Mouse (Mus musculus) skeletal muscle tissue, adult 2 months (tissue): ENCODE measurements around the gene 9930111J21Rik1.
"Not testable (repeated sequence)": the region's sequence is repeated elsewhere in the genome, so short reads cannot be mapped to it uniquely, and the experiment has no call there.

ENCODE experiments used
- DNase-seq: peaks from one replicate; pipeline ENCODE4 v3.0.0-alpha.2; 2012; ENCODE audit warnings: low read depth, low spot score

9930111J21Rik1 gene

GRCm38 (mm10) chr11:48918380-48918779, 60.8 kb downstream of the 9930111J21Rik1 start:
- no peak for DNase-seq

DNA sequence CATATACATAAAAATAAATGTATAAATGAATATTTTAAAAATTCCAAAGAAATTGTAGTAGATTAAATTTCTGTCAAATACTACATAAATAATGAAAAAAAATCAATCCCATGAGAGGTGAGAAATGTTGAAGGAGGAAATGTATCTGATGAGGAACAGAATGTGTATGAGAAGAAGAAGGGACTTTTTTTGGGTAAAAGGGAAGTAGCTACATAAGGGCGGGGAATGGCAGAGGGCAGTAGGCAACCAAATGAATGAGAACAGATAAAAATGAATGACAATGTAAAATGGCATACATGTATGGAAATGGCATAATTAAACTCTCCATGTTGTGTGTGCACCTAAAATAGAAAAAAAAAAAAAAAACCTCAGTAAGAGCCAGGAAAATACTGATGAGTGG, 65.6 kb downstream of the 9930111J21Rik1 start:
- no peak for DNase-seq

DNA sequence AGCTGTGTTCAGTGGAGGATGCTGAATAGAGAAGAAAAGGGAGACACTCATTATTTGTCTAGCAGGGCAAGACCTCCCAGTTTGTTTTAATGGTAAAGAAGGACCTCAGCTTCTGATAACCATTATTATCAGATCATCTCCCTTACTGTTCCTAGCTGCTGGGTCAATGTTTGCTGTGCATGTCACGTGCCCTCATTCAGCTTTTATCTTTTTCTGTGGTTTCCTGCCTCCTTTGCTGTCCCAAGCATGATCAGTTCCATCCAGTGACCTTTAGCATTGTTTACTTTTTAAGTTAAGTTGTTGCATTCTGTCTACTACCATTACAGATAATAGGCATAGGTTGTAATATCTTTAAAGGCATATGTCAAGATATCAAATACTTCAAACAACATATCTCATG, 70.7 kb downstream of the 9930111J21Rik1 start:
- no peak for DNase-seq

DNA sequence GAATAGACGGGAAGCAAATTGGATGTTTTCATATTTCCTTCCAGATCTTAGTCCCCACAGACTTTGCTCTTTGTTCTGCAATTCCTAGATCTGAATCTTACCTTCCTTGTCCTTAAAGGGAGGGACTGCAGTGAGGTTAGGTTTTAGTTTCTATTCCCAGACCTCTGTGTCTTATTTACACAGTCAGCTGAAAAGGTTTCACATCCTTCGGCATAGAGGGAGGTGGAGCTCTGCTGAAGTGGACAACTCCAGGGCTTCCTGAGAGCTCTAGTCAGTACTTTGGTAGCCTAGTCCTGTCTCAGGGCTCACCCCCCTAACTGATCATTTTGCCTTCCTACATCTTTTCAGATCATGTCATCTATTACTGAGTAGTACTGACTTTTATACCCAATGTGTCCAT, 77.2 kb downstream of the 9930111J21Rik1 start, which contains the start of gene Gm5431:
Gene Gm5431, minus strand, starts transcription at position 194 of the 400 bp plus-strand sequence.
- peak; percentile 14 for DNase-seq

GRCm38 (mm10) chr11:48901567-48901930, 77.6 kb downstream of the 9930111J21Rik1 start:
- not testable (repeated sequence) for DNase-seq

GRCm38 (mm10) chr11:48900654-48901566, 78.3 kb downstream of the 9930111J21Rik1 start:
- peak; percentile 12 for DNase-seq

GRCm38 (mm10) chr11:48898812-48899431, 80.3 kb downstream of the 9930111J21Rik1 start:
- DNase-seq: no peak
